Mouse (Mus musculus): Measurements from ENCODE around the gene Psme1. TPM values are rescaled to one million over a fixed set of nuclear protein-coding genes. Genes with fewer than 3 reads are reported as not detected.

Gene Psme1
- total and polyA plus RNA-seq, 3 experiments = 85.9 to 205 TPM; not detected in 1

DNA sequence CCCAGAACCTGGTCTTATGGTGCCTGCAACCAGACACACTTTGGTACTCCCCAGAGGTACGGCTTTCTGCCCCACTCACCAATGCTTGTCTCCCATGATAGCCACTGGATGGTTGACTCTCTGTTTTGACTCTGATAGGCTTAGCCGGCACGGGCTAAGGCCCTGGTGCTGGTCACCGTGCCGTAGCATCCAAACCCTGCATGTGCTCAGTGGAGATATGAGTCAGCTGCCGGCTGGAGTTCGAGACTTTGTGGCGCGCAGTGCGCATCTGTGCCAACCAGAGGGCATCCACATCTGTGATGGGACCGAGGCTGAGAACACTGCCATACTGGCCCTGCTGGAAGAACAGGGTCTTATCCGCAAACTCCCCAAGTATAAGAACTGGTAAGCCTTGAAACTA lies 35.7 kb upstream of the Psme1 start (continued):
- TF ChIP-seq CTCF (IDR thresholded peaks at IDR 0.05 in 2 of 3, conservative IDR thresholded peaks at IDR 0.05 in 1 of 3; ENCODE audit: control insufficient read depth in 1 of 3, insufficient read depth in 1 of 3, low read depth in 2 of 3, low read length in 3 of 3, poor library complexity in 1 of 3, severe bottlenecking in 1 of 3) (no peak), MXI1 (IDR thresholded peaks at IDR 0.05; ENCODE audit: low read depth, low read length) (no peak)

DNA sequence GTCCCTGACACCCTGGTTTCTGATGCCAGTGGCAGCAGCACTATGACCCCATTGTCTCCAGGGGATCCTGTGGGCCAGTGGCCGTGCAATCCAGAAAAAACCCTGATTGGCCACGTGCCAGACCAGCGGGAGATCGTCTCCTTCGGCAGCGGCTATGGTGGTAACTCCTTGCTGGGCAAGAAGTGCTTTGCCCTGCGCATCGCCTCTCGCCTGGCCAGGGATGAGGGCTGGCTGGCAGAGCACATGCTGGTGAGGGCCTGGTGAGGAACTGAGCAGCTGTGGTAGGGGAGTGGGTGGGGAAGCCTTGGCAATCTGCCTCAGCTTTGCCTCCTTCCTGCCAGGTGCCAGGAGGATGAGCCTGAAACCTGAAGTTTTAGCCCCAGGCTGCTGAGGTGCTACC lies 33.6 kb upstream of the Psme1 start:
- peaks cover 16 to 32% of the 10 kb centered on the region in 2 experiments for H3K36me3 ChIP-seq (ENCODE audit: control insufficient read depth in 1 of 2, insufficient read depth in 2 of 2, low read length in 2 of 2)

DNA sequence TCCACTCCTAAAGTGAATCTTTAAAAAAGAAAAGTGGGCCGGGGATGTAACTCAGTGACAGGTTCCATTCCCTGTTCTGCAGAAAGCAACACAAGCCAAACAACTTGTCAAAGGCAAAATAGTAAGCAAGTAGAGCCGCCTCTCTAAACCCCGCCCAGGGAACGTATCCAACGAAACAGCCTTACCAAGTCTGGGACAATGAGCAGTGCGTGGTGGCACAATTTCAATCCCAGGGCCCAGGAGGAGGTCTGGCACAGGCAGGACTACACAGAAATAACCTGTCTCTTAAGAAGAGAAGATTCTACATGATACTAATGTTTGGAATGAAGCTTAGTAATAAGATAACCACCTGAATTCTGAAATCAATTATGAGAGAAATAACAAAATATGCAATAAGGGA lies 27.7 kb upstream of the Psme1 start:
- Histone ChIP-seq H3K27ac (ENCODE audit: control insufficient read depth, low read depth, low read length) (no peak overlapping the region), H3K4me3 (ENCODE audit: control insufficient read depth in 1 of 2, insufficient read depth in 1 of 2, low read depth in 2 of 2, low read length in 2 of 2) (no peak overlapping the region), H3K36me3 (ENCODE audit: control insufficient read depth in 1 of 2, insufficient read depth in 2 of 2, low read length in 2 of 2) (peaks cover 13 to 30% of the 10 kb centered on the region in 2 experiments), H3K79me2 (ENCODE audit: control insufficient read depth, insufficient read depth, low read length, poor library complexity) (no peaks in the 10 kb centered on the region), H3K9me3 (replicated peaks; ENCODE audit: insufficient read depth, low read length) (no peaks in the 10 kb centered on the region), H3K9ac (ENCODE audit: control insufficient read depth, low read depth, low read length, poor library complexity, severe bottlenecking) (no peak overlapping the region), H3K4me1 (ENCODE audit: control insufficient read depth in 1 of 2, insufficient read depth in 2 of 2, low read length in 2 of 2) (peaks cover 0 to 5% of the 10 kb centered on the region in 2 experiments; a peak in 2 of 4 replicates), H3K27me3 (ENCODE audit: control insufficient read depth in 1 of 2, insufficient read depth in 2 of 2, low read length in 2 of 2) (no peaks in the 10 kb centered on the region)
- TF ChIP-seq MAFK (IDR thresholded peaks at IDR 0.05; ENCODE audit: borderline replicate concordance, low read depth, low read length) = no peak
- TF ChIP-seq UBTF (IDR thresholded peaks at IDR 0.05; ENCODE audit: borderline replicate concordance, insufficient read depth, low read depth, low read length) = no peak
- no peak for TF ChIP-seq KAT2A (conservative IDR thresholded peaks at IDR 0.05; ENCODE audit: low read depth, low read length)
- TF ChIP-seq RAD21 (IDR thresholded peaks at IDR 0.05; ENCODE audit: low read depth, low read length) = no peak
- no peak for TF ChIP-seq USF1 (IDR thresholded peaks at IDR 0.05; ENCODE audit: low read depth, low read length)
- TF ChIP-seq TCF12 (IDR thresholded peaks at IDR 0.05; ENCODE audit: low read depth, low read length) = no peak
- TF ChIP-seq GABPA (IDR thresholded peaks at IDR 0.05; ENCODE audit: low read depth, low read length) = no peak
- TF ChIP-seq ETS1 (IDR thresholded peaks at IDR 0.05; ENCODE audit: low read depth, low read length) = no peak
- TF ChIP-seq SMC3 (IDR thresholded peaks at IDR 0.05; ENCODE audit: low read depth, low read length) = no peak
- no peak for TF ChIP-seq GATA1 (IDR thresholded peaks at IDR 0.05; ENCODE audit: low read depth, low read length)
- no peak for TF ChIP-seq POLR2AphosphoS2 (IDR thresholded peaks at IDR 0.05; ENCODE audit: low read length)
- no peak for TF ChIP-seq ZNF384 (IDR thresholded peaks at IDR 0.05; ENCODE audit: low read depth, low read length)
- TF ChIP-seq HCFC1 (IDR thresholded peaks at IDR 0.05; ENCODE audit: low read depth, low read length) = no peak
- TF ChIP-seq POLR2AphosphoS5 (IDR thresholded peaks at IDR 0.05; ENCODE audit: borderline replicate concordance, low read depth, low read length) = no peak
- TF ChIP-seq E2F4 (IDR thresholded peaks at IDR 0.05; ENCODE audit: borderline replicate concordance, low read depth, low read length) = no peak
- no peak for TF ChIP-seq ELF1 (IDR thresholded peaks at IDR 0.05; ENCODE audit: low read depth, low read length)
- TF ChIP-seq MAX (IDR thresholded peaks at IDR 0.05; ENCODE audit: low read length) = no peak
- TF ChIP-seq MEF2A (IDR thresholded peaks at IDR 0.05; ENCODE audit: extremely low read depth, insufficient replicate concordance, low read depth, low read length, poor library complexity, severe bottlenecking) = no peak
- DNase-seq (ENCODE audit: low read depth, low spot score) = no peak

More for the DNA sequence above, 33.6 kb upstream of the Psme1 start:
- no peak overlapping the region for H3K4me3 ChIP-seq (ENCODE audit: control insufficient read depth in 1 of 2, insufficient read depth in 1 of 2, low read depth in 2 of 2, low read length in 2 of 2)
- no peak for DNase-seq (ENCODE audit: low read depth, low spot score)
- no peaks in the 10 kb centered on the region for H3K27me3 ChIP-seq (ENCODE audit: control insufficient read depth in 1 of 2, insufficient read depth in 2 of 2, low read length in 2 of 2)
- peaks cover 15% of the 10 kb centered on the region for H3K79me2 ChIP-seq (ENCODE audit: control insufficient read depth, insufficient read depth, low read length, poor library complexity)
- no peak overlapping the region for H3K9ac ChIP-seq (ENCODE audit: control insufficient read depth, low read depth, low read length, poor library complexity, severe bottlenecking)
- TF ChIP-seq GATA1 (IDR thresholded peaks at IDR 0.05; ENCODE audit: low read depth, low read length) (no peak), CHD2 (IDR thresholded peaks at IDR 0.05; ENCODE audit: low read length) (no peak), RCOR1 (IDR thresholded peaks at IDR 0.05; ENCODE audit: low read depth, low read length) (no peak), TAL1 (IDR thresholded peaks at IDR 0.05; ENCODE audit: low read length) (no peak), MAFK (IDR thresholded peaks at IDR 0.05; ENCODE audit: borderline replicate concordance, low read depth, low read length) (no peak), TCF12 (IDR thresholded peaks at IDR 0.05; ENCODE audit: low read depth, low read length) (no peak), JUND (IDR thresholded peaks at IDR 0.05; ENCODE audit: low read depth, low read length) (no peak), E2F4 (IDR thresholded peaks at IDR 0.05; ENCODE audit: borderline replicate concordance, low read depth, low read length) (no peak), ZNF384 (IDR thresholded peaks at IDR 0.05; ENCODE audit: low read depth, low read length) (no peak), EP300 (IDR thresholded peaks at IDR 0.05; ENCODE audit: low read depth in 1 of 2, low read length in 2 of 2) (no peak)
- H3K27ac ChIP-seq (ENCODE audit: control insufficient read depth, low read depth, low read length) = no peak overlapping the region
- H3K4me1 ChIP-seq (ENCODE audit: control insufficient read depth in 1 of 2, insufficient read depth in 2 of 2, low read length in 2 of 2) = peaks cover 8 to 16% of the 10 kb centered on the region in 2 experiments
- no peaks in the 10 kb centered on the region for H3K9me3 ChIP-seq (replicated peaks; ENCODE audit: insufficient read depth, low read length)
